9 mouse cellular contexts compared by ENCODE assay signal in genomic region chr6:129232842-129233205, GRCm38 (mm10). TPM values are rescaled to one million over a fixed set of nuclear protein-coding genes. Genes with fewer than 3 reads are reported as not detected.
DNase-seq lines count a peak whose midpoint lies in the region; ATAC-seq and TF ChIP-seq lines count a peak whose summit lies in the region.
"Had no signal": no experiment of that assay in that cellular context is flagged by ENCODE, and none has a peak within 500 bp of the region (broad histone marks: within the 10 kb centered on the region; RNA-seq: fewer than 3 reads in every experiment).

No protein-coding gene starts in this region.

- no peaks in the 10 kb centered on the region for H3K36me3 ChIP-seq in heart, embryonic 13.5 days
- no peaks in the 10 kb centered on the region for H3K36me3 ChIP-seq in liver, embryonic 16.5 days (ENCODE audit: control insufficient read depth, insufficient read depth)
- H3K36me3 ChIP-seq in spleen, adult 2 months (ENCODE audit: control insufficient read depth, insufficient read depth, low read length): no peaks in the 10 kb centered on the region; the same call in 1 of the 2 replicates

- H3K27ac ChIP-seq in heart, embryonic 13.5 days (replicated peaks): peak overlapping the region; percentile 64; the same call in 1 of the 2 replicates
- peak overlapping the region; percentile 84 for H3K27ac ChIP-seq in liver, embryonic 16.5 days (ENCODE audit: low read length)
- H3K27ac ChIP-seq in spleen, adult 2 months (ENCODE audit: insufficient read depth, low read length): peak overlapping the region; percentile 85

- H3K9me3 ChIP-seq in heart, embryonic 13.5 days: no peaks in the 10 kb centered on the region
- no peaks in the 10 kb centered on the region for H3K9me3 ChIP-seq in liver, embryonic 16.5 days (replicated peaks; ENCODE audit: control insufficient read depth, low read length)

- no peaks in the 10 kb centered on the region for H3K27me3 ChIP-seq in heart, embryonic 13.5 days (replicated peaks)
- no peaks in the 10 kb centered on the region for H3K27me3 ChIP-seq in liver, embryonic 16.5 days (ENCODE audit: control insufficient read depth, insufficient read depth, low read depth, low read length)
- H3K27me3 ChIP-seq in spleen, adult 2 months (ENCODE audit: control insufficient read depth, insufficient read depth, low read length): no peaks in the 10 kb centered on the region

- WGBS in heart, embryonic 13.5 days: 59% methylated on average over 9 of the region's 9 CpGs
- 14% methylated on average over 9 of the region's 9 CpGs for WGBS in liver, embryonic 16.5 days (ENCODE audit: insufficient replicate concordance)
- 2% methylated on average over 9 of the region's 9 CpGs for WGBS in spleen, adult 2 months

- no peak overlapping the region for H3K4me2 ChIP-seq in heart, embryonic 13.5 days
- H3K4me2 ChIP-seq in liver, embryonic 16.5 days (ENCODE audit: low read depth, low read length): no peak overlapping the region; the same call in 1 of the 2 replicates

- DNase-seq in frontal cortex, postnatal 10 days (ENCODE audit: low spot score in 2 of 2): peak; percentile 16 to 26
- no peak for DNase-seq in frontal cortex, postnatal 25 days (ENCODE audit: low spot score in 2 of 2)
- DNase-seq in CD4-positive, CD25-positive, alpha-beta regulatory T cell, adult 2 months (ENCODE audit: low read depth, low spot score): peak; percentile 91
- DNase-seq in spleen, adult 2 months (ENCODE audit: low read depth in 1 of 2, low spot score in 2 of 2): peak; percentile 78 to 93
- DNase-seq in cerebellum, postnatal 10 days: no peak
- no peak for DNase-seq in urinary bladder, postnatal 4 days (ENCODE audit: low spot score in 2 of 2)

- H3K4me1 ChIP-seq in heart, embryonic 13.5 days: peaks cover 28% of the 10 kb centered on the region
- H3K4me1 ChIP-seq in liver, embryonic 16.5 days (ENCODE audit: control insufficient read depth, low read depth, low read length): peaks cover 64% of the 10 kb centered on the region
- H3K4me1 ChIP-seq in spleen, adult 2 months (ENCODE audit: control insufficient read depth, insufficient read depth, insufficient read length): peaks cover 52% of the 10 kb centered on the region

- no peak for TF ChIP-seq CTCF in spleen, adult 2 months (IDR thresholded peaks at IDR 0.05; ENCODE audit: extremely low read depth, insufficient read depth, insufficient read length, insufficient replicate concordance)

- H3K9ac ChIP-seq in heart, embryonic 13.5 days: no peak overlapping the region
- peak overlapping the region; percentile 25; the same call in 1 of the 2 replicates for H3K9ac ChIP-seq in liver, embryonic 16.5 days (ENCODE audit: low read depth, low read length)

- ATAC-seq in heart, embryonic 13.5 days (ENCODE audit: extremely low read depth, insufficient number of reproducible peaks, low FRiP score, low TSS enrichment): no peak
- ATAC-seq in liver, embryonic 16.5 days (ENCODE audit: low read depth): 0 out of 2 replicates have a peak, but pooled peaks have one; percentile 12

- no peak overlapping the region for H3K4me3 ChIP-seq in heart, embryonic 13.5 days
- H3K4me3 ChIP-seq in liver, embryonic 16.5 days (ENCODE audit: low read depth, low read length): no peak overlapping the region
- H3K4me3 ChIP-seq in spleen, adult 2 months (ENCODE audit: extremely low read depth, insufficient read depth, insufficient read length): no peak overlapping the region

- peak; percentile 85; the same call in 1 of the 2 replicates for TF ChIP-seq POLR2A in spleen, adult 2 months (IDR thresholded peaks at IDR 0.05; ENCODE audit: low read depth, low read length)

RNA-seq across cellular contexts. Expression of gene Cd69, which starts 42.4 kb away (rescaled TPM):
- 0.14 TPM in 1 of 2 replicates, not detected in the other for polyA plus RNA-seq in heart, embryonic 13.5 days (2015; fragmentation: Nextera tagmentation; extraction: Ambion mirVana)
- polyA plus RNA-seq in liver, embryonic 16.5 days (2015; fragmentation: Nextera tagmentation; extraction: Ambion mirVana): 0.61 and 0.65 TPM in 2 replicates
- polyA plus RNA-seq in spleen, adult 2 months (2012; rRNA removed): 4.4 and 5.0 TPM in 2 replicates
- polyA plus RNA-seq: testis, adult 2 months had no signal

RNA-seq across cellular contexts. Expression of gene Clec2d, which starts 52.4 kb away (rescaled TPM):
- polyA plus RNA-seq in heart, embryonic 13.5 days (2015; fragmentation: Nextera tagmentation; extraction: Ambion mirVana): 0.11 and 0.20 TPM in 2 replicates
- 0.41 and 0.70 TPM in 2 replicates for polyA plus RNA-seq in liver, embryonic 16.5 days (2015; fragmentation: Nextera tagmentation; extraction: Ambion mirVana)
- 47.0 and 47.4 TPM in 2 replicates for polyA plus RNA-seq in spleen, adult 2 months (2012; rRNA removed)

Comparison
In these comparisons a context has a peak if more than half of its experiments do, and no peak if none do; other contexts are left out.
1. DNase-seq: peak in frontal cortex, postnatal 10 days (2 of 2), CD4-positive, CD25-positive, alpha-beta regulatory T cell, adult 2 months (single experiment) and spleen, adult 2 months (2 of 2); none in frontal cortex, postnatal 25 days (0 of 2), cerebellum, postnatal 10 days (0 of 2) and urinary bladder, postnatal 4 days (0 of 2).
2. RNA of gene Clec2d, which starts 52.4 kb away (polyA plus RNA-seq): 47.0 to 47.4 TPM in spleen, adult 2 months; 0.41 to 0.70 TPM in liver, embryonic 16.5 days and 0.11 to 0.20 TPM in heart, embryonic 13.5 days; every median in the first group is over 10 times any median in the second.
3. Peak in every context shown above with its lines, with median percentiles within 50 percentile points of each other: H3K27ac ChIP-seq.